Mouse (Mus musculus) olfactory bulb, adult 2 months (tissue): ENCODE measurements around the gene Snx11.

Experiments used
- CTCF ChIP-seq: fragments of 200-500 bp; IDR thresholded peaks from 2 replicates; pipeline ENCODE4 v1.5.1; 2012; ENCODE audit warnings: low read depth, mild to moderate bottlenecking, low read length, moderate library complexity; ENCODE audit not compliant: insufficient read depth
- POLR2A ChIP-seq: fragments of 200-500 bp; IDR thresholded peaks from 2 replicates; pipeline ENCODE4 v1.6.1; 2012; ENCODE audit warnings: mild to moderate bottlenecking, low read depth, low read length, moderate library complexity; ENCODE audit not compliant: insufficient read depth

DNA sequence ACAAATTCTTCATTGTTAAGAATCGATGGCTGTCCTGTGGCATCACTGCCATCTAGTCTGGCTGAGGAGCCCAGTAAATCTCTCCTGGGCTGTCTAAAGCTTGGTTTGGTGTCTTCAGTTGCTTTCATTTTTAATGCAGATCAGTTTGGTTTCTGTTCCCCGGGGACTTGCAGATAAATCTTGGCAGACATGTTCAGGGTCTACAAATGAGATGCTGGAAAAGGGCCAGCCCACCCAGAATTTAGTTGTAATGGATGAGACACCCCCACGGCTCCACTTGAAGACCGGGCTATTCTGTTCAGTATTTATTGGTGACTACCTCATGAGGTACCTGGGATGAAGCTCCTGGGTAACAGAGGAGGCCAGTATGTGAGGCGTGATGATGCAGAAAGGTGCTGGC, 47.0 kb downstream of the Snx11 start:
- TF ChIP-seq CTCF (no peak), POLR2A (no peak)
